11 mouse cellular contexts compared by ENCODE assay signal in the genomic region with DNA sequence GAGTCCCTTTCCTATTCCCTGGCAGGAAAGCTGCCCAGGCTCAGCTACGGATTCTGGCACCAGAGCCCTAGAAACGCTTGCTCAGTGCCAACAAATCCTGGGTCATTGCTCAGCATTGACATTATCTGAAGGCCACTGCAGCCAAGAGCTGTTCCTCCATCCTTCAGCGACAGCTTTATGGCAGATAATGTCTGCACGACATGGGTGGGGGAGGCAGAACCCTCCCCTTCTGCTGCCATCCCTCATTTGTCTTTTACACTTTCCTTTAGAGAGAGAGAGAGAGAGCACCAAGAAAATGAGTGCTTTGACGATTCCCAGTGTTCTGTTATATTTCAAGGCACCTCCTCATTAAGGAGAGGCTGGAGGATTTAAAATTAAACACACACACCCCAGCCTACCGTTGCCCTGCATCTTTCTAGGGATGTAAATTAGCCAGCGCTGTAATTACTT. TPM values are rescaled to one million over a fixed set of nuclear protein-coding genes. Genes with fewer than 3 reads are reported as not detected.
DNase-seq lines count a peak whose midpoint lies in the region; ATAC-seq and TF ChIP-seq lines count a peak whose summit lies in the region.
"Had no signal": no experiment of that assay in that cellular context is flagged by ENCODE, and none has a peak within 500 bp of the region (broad histone marks: within the 10 kb centered on the region; RNA-seq: fewer than 3 reads in every experiment).

No protein-coding gene starts in this region.

- H3K4me3 ChIP-seq in lung, embryonic 16.5 days (ENCODE audit: low read length), result no peak overlapping the region
- H3K4me3 ChIP-seq in hindbrain, postnatal 0 days (ENCODE audit: low read length), result no peak overlapping the region

- no peak for TF ChIP-seq CTCF in hindbrain, postnatal 0 days (IDR thresholded peaks at IDR 0.05; ENCODE audit: low read depth)

- peaks cover 5% of the 10 kb centered on the region; the same call in 1 of the 2 replicates for H3K36me3 ChIP-seq in lung, embryonic 16.5 days (ENCODE audit: control insufficient read depth, insufficient read depth, low read length)
- no peaks in the 10 kb centered on the region; the same call in 1 of the 2 replicates for H3K36me3 ChIP-seq in hindbrain, postnatal 0 days (ENCODE audit: insufficient read depth, low read length)

- peak; percentile 53 for ATAC-seq in frontal cortex, adult (ENCODE audit: low TSS enrichment)
- ATAC-seq in lung, embryonic 16.5 days (ENCODE audit: low read depth), result peak; percentile 62
- peak; percentile 63 for ATAC-seq in hindbrain, postnatal 0 days

- H3K4me2 ChIP-seq in lung, embryonic 16.5 days (ENCODE audit: low read depth, low read length), result no peak overlapping the region
- H3K4me2 ChIP-seq in hindbrain, postnatal 0 days (ENCODE audit: low read depth, low read length), result no peak overlapping the region

- H3K9ac ChIP-seq in lung, embryonic 16.5 days (ENCODE audit: low read length), result no peak overlapping the region
- no peak overlapping the region for H3K9ac ChIP-seq in hindbrain, postnatal 0 days (replicated peaks; ENCODE audit: low read length)

- no peaks in the 10 kb centered on the region for H3K9me3 ChIP-seq in lung, embryonic 16.5 days (ENCODE audit: control insufficient read depth, low read length)
- no peaks in the 10 kb centered on the region for H3K9me3 ChIP-seq in hindbrain, postnatal 0 days (ENCODE audit: low read length)

- DNase-seq in frontal cortex, postnatal 25 days (ENCODE audit: low spot score in 2 of 2), result no peak
- DNase-seq in lung, postnatal 25 days (ENCODE audit: low spot score), result no peak
- DNase-seq in cerebellum, postnatal 10 days, result peak; percentile 88 to 91
- peak; percentile 85 for DNase-seq in hindbrain, postnatal 0 days (ENCODE audit: low spot score)
- DNase-seq in kidney, adult 11 months, result no peak
- no peak for DNase-seq in ovary, postnatal 14 days (ENCODE audit: low spot score)
- DNase-seq: layer of hippocampus, adult 9-11 months; lung, adult 18-20 months had no signal

- H3K27ac ChIP-seq in lung, embryonic 16.5 days (ENCODE audit: low read length), result no peak overlapping the region
- peak overlapping the region; percentile 27; the same call in 1 of the 2 replicates for H3K27ac ChIP-seq in hindbrain, postnatal 0 days

- peaks cover 15% of the 10 kb centered on the region for H3K4me1 ChIP-seq in lung, embryonic 16.5 days (replicated peaks; ENCODE audit: control insufficient read depth, insufficient read depth, low read length)
- peaks cover 35% of the 10 kb centered on the region for H3K4me1 ChIP-seq in hindbrain, postnatal 0 days (ENCODE audit: insufficient read depth, low read length)

- 41% methylated on average over 7 of the region's 7 CpGs for WGBS in lung, embryonic 16.5 days
- 21% methylated on average over 7 of the region's 7 CpGs for WGBS in hindbrain, postnatal 0 days

- H3K27me3 ChIP-seq in lung, embryonic 16.5 days (ENCODE audit: control insufficient read depth, insufficient read depth, low read depth, low read length), result no peaks in the 10 kb centered on the region
- H3K27me3 ChIP-seq in hindbrain, postnatal 0 days (ENCODE audit: insufficient read depth, low read length), result no peaks in the 10 kb centered on the region

RNA-seq across cellular contexts. Expression of a gene that starts 16.1 kb away (rescaled TPM):
- 1.3 and 1.8 TPM in 2 replicates for polyA plus RNA-seq in lung, embryonic 16.5 days (2015; fragmentation: Nextera tagmentation; extraction: Ambion mirVana)
- total RNA-seq in hindbrain, postnatal 0 days (2014; rRNA removed), result 66.3 and 71.8 TPM in 2 replicates
- polyA plus RNA-seq in hindbrain, postnatal 0 days (2015; fragmentation: Nextera tagmentation; extraction: Ambion mirVana), result 18.9 and 20.6 TPM in 2 replicates

RNA-seq across cellular contexts. Expression of a gene that starts 42.4 kb away (rescaled TPM):
- polyA plus RNA-seq in lung, embryonic 16.5 days (2015; fragmentation: Nextera tagmentation; extraction: Ambion mirVana), result 0.05 and 0.08 TPM in 2 replicates
- total RNA-seq in hindbrain, postnatal 0 days (2014; rRNA removed), result 42.6 and 44.3 TPM in 2 replicates
- 13.3 and 16.6 TPM in 2 replicates for polyA plus RNA-seq in hindbrain, postnatal 0 days (2015; fragmentation: Nextera tagmentation; extraction: Ambion mirVana)

RNA-seq across cellular contexts. Expression of a gene that starts 53.1 kb away (rescaled TPM):
- not detected in 2 replicates for polyA plus RNA-seq in lung, embryonic 16.5 days (2015; fragmentation: Nextera tagmentation; extraction: Ambion mirVana)
- not detected in 2 replicates for total RNA-seq in hindbrain, postnatal 0 days (2014; rRNA removed)
- polyA plus RNA-seq in hindbrain, postnatal 0 days (2015; fragmentation: Nextera tagmentation; extraction: Ambion mirVana), result not detected in 2 replicates
- polyA plus RNA-seq: stomach, embryonic 16.5 days had no signal

Comparison
In these comparisons a context has a peak if more than half of its experiments do, and no peak if none do; other contexts are left out.
1. DNase-seq: peak in cerebellum, postnatal 10 days (2 of 2) and hindbrain, postnatal 0 days (single experiment); none in frontal cortex, postnatal 25 days (0 of 2), lung, postnatal 25 days (single experiment), kidney, adult 11 months (single experiment) and ovary, postnatal 14 days (single experiment).
2. RNA of a gene that starts 42.4 kb away (polyA plus RNA-seq): 13.3 to 16.6 TPM in hindbrain, postnatal 0 days; 0.05 to 0.08 TPM in lung, embryonic 16.5 days; every median in the first group is over 10 times any median in the second.
3. Peak in every context shown above with its lines, with median percentiles within 50 percentile points of each other: ATAC-seq.